8 mouse cellular contexts compared by ENCODE assay signal in the genomic region with DNA sequence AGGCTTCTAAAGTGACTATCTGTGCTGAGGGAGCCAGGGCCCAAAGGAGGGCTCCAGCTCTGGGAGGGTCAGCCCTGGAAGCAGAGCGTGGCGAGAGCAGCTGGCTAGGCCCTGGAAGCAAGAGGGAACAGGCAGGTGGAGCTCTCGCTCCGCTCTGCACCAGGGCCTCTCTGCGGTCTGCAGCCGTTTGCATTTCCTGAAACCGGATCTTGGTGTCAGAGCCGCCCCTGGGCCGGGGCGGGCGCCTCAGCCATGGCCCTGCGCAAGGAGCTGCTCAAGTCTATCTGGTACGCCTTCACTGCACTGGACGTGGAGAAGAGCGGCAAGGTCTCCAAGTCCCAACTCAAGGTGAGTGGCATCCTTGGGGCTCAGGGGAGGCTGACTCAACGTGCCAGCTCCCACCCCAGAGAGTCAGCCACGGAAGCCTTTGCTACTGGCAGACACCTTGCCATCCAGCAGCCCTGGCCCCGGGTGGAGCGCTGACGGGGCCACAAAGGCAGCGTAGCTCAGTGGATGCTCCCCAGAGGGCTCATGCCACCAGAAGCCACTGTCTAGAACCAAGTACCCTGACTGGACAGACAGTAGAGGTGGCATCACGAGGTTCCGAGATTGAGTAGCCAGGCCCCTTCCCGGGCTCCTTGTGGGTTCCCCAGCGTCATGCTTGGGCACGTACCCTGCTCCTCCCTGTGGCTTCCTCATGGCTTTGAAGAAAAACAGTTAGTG. TPM values are rescaled to one million over a fixed set of nuclear protein-coding genes. Genes with fewer than 3 reads are reported as not detected.
DNase-seq lines count a peak whose midpoint lies in the region; ATAC-seq and TF ChIP-seq lines count a peak whose summit lies in the region.

TSS of gene Def6 (plus strand) at position 188 of the 723 bp plus-strand sequence.

- peak; percentile 99 for TF ChIP-seq POLR2A in thymus, adult 2 months (IDR thresholded peaks at IDR 0.05; ENCODE audit: control insufficient read depth, extremely low read depth, insufficient read depth, low read length, poor library complexity)

- no peaks in the 10 kb centered on the region for H3K27me3 ChIP-seq in embryonic facial prominence, embryonic 14.5 days (replicated peaks; ENCODE audit: control insufficient read depth, insufficient read depth, low read length)
- H3K27me3 ChIP-seq in heart, embryonic 11.5 days (ENCODE audit: control insufficient read depth, insufficient read depth, low read length), result no peaks in the 10 kb centered on the region
- H3K27me3 ChIP-seq in lung, embryonic 14.5 days (ENCODE audit: insufficient read depth, low read length), result no peaks in the 10 kb centered on the region
- no peaks in the 10 kb centered on the region for H3K27me3 ChIP-seq in neural tube, embryonic 14.5 days (ENCODE audit: control insufficient read depth, insufficient read depth, low read length)
- H3K27me3 ChIP-seq in thymus, adult 2 months (ENCODE audit: control insufficient read depth, insufficient read depth, low read length), result no peaks in the 10 kb centered on the region

- 15% methylated on average over 19 of the region's 26 CpGs for WGBS in embryonic facial prominence, embryonic 14.5 days
- 19% methylated on average over 26 of the region's 26 CpGs for whole genome bisulfite sequencing in heart, embryonic 11.5 days (ENCODE audit: insufficient replicate concordance)
- 19% methylated on average over 26 of the region's 26 CpGs for WGBS in lung, embryonic 14.5 days
- 26% methylated on average over 26 of the region's 26 CpGs for WGBS in neural tube, embryonic 14.5 days
- WGBS in thymus, adult 2 months, result 1% methylated on average over 26 of the region's 26 CpGs

- peaks cover 16% of the 10 kb centered on the region for H3K4me1 ChIP-seq in embryonic facial prominence, embryonic 14.5 days (ENCODE audit: control insufficient read depth, insufficient read depth, low read length)
- H3K4me1 ChIP-seq in heart, embryonic 11.5 days (ENCODE audit: control insufficient read depth, insufficient read depth, low read length), result peaks cover 16% of the 10 kb centered on the region; the same call in 1 of the 2 replicates
- H3K4me1 ChIP-seq in lung, embryonic 14.5 days (ENCODE audit: insufficient read depth), result peaks cover 4% of the 10 kb centered on the region
- H3K4me1 ChIP-seq in neural tube, embryonic 14.5 days (ENCODE audit: control insufficient read depth, insufficient read depth, low read length), result no peaks in the 10 kb centered on the region
- peaks cover 55% of the 10 kb centered on the region for H3K4me1 ChIP-seq in thymus, adult 2 months (replicated peaks; ENCODE audit: control insufficient read depth, insufficient read depth, low read length)

- peak within 1 kb of the TSS; percentile 69 for H3K9ac ChIP-seq in embryonic facial prominence, embryonic 14.5 days (ENCODE audit: low read depth, low read length)
- peak within 1 kb of the TSS; percentile 69 for H3K9ac ChIP-seq in heart, embryonic 11.5 days (ENCODE audit: low read depth, low read length)
- H3K9ac ChIP-seq in lung, embryonic 14.5 days, result peak within 1 kb of the TSS; percentile 27
- 0 out of 2 replicates have a peak within 1 kb of the TSS, but pooled peaks have one; percentile 28 for H3K9ac ChIP-seq in neural tube, embryonic 14.5 days (replicated peaks; ENCODE audit: low read depth, low read length)

- peak within 1 kb of the TSS; percentile 78 for H3K4me2 ChIP-seq in embryonic facial prominence, embryonic 14.5 days (ENCODE audit: low read depth, low read length)
- peak within 1 kb of the TSS; percentile 71 for H3K4me2 ChIP-seq in heart, embryonic 11.5 days
- H3K4me2 ChIP-seq in lung, embryonic 14.5 days, result peak within 1 kb of the TSS; percentile 57
- H3K4me2 ChIP-seq in neural tube, embryonic 14.5 days (ENCODE audit: low read depth, low read length), result peak within 1 kb of the TSS; percentile 34

- no peaks in the 10 kb centered on the region for H3K9me3 ChIP-seq in embryonic facial prominence, embryonic 14.5 days (ENCODE audit: control insufficient read depth, low read length)
- H3K9me3 ChIP-seq in heart, embryonic 11.5 days (replicated peaks; ENCODE audit: control insufficient read depth, low read length), result no peaks in the 10 kb centered on the region
- H3K9me3 ChIP-seq in lung, embryonic 14.5 days (ENCODE audit: low read depth, low read length), result no peaks in the 10 kb centered on the region
- no peaks in the 10 kb centered on the region for H3K9me3 ChIP-seq in neural tube, embryonic 14.5 days (ENCODE audit: control insufficient read depth, low read length)

- H3K36me3 ChIP-seq in embryonic facial prominence, embryonic 14.5 days (ENCODE audit: control insufficient read depth, insufficient read depth, low read length), result peaks cover 16% of the 10 kb centered on the region
- peaks cover 4% of the 10 kb centered on the region; the same call in 1 of the 2 replicates for H3K36me3 ChIP-seq in heart, embryonic 11.5 days (ENCODE audit: control insufficient read depth, insufficient read depth, low read length)
- peaks cover 13% of the 10 kb centered on the region; the same call in 1 of the 2 replicates for H3K36me3 ChIP-seq in lung, embryonic 14.5 days (ENCODE audit: insufficient read depth)
- H3K36me3 ChIP-seq in neural tube, embryonic 14.5 days (ENCODE audit: control insufficient read depth, insufficient read depth, low read length), result 0 out of 2 replicates have a peak, but pooled peaks cover 6% of the 10 kb centered on the region
- H3K36me3 ChIP-seq in thymus, adult 2 months (ENCODE audit: control insufficient read depth, insufficient read depth, low read length), result no peaks in the 10 kb centered on the region

- peak within 1 kb of the TSS; percentile 79 for H3K27ac ChIP-seq in embryonic facial prominence, embryonic 14.5 days (replicated peaks; ENCODE audit: low read depth, low read length)
- peak within 1 kb of the TSS; percentile 46; the same call in 1 of the 2 replicates for H3K27ac ChIP-seq in heart, embryonic 11.5 days (ENCODE audit: low read depth, low read length)
- H3K27ac ChIP-seq in lung, embryonic 14.5 days (ENCODE audit: low read depth), result peak within 1 kb of the TSS; percentile 67
- peak within 1 kb of the TSS; percentile 39; the same call in 1 of the 2 replicates for H3K27ac ChIP-seq in neural tube, embryonic 14.5 days (ENCODE audit: low read depth, low read length)
- peak within 1 kb of the TSS; percentile 85 for H3K27ac ChIP-seq in thymus, adult 2 months (ENCODE audit: control insufficient read depth, insufficient read depth, low read length)

- DNase-seq in 3134 (ENCODE audit: extremely low read depth, insufficient read length, low spot score) (peak; percentile 82), NIH3T3 (ENCODE audit: low read depth) (peak; percentile 79)
- peak; percentile 96 for DNase-seq in embryonic facial prominence, embryonic 14.5 days (ENCODE audit: low spot score)
- peak; percentile 75 for DNase-seq in kidney, adult 9 months
- peak; percentile 91 for DNase-seq in lung, embryonic 14.5 days
- DNase-seq in thymus, adult 2 months, result peak; percentile 88

- TF ChIP-seq CTCF in lung, embryonic 14.5 days (IDR thresholded peaks at IDR 0.05; ENCODE audit: low read depth), result peak; percentile 69
- TF ChIP-seq CTCF in thymus, adult 2 months (IDR thresholded peaks at IDR 0.05; ENCODE audit: borderline replicate concordance, control insufficient read depth, extremely low read depth, insufficient read depth, low read length, poor library complexity), result peak; percentile 88

- peak; percentile 94 for ATAC-seq in embryonic facial prominence, embryonic 14.5 days (ENCODE audit: low read depth)
- peak; percentile 64; the same call in 1 of the 2 replicates for ATAC-seq in heart, embryonic 11.5 days (replicated peaks; ENCODE audit: insufficient number of reproducible peaks, low FRiP score, low TSS enrichment)
- peak; percentile 91 for ATAC-seq in lung, embryonic 14.5 days (ENCODE audit: insufficient read depth)
- peak; percentile 66; the same call in 1 of the 2 replicates for ATAC-seq in neural tube, embryonic 14.5 days (ENCODE audit: low read depth)

- H3K4me3 ChIP-seq in embryonic facial prominence, embryonic 14.5 days (ENCODE audit: low read depth, low read length), result peak within 1 kb of the TSS; percentile 42
- peak within 1 kb of the TSS; percentile 39 for H3K4me3 ChIP-seq in heart, embryonic 11.5 days (ENCODE audit: low read depth, low read length)
- H3K4me3 ChIP-seq in lung, embryonic 14.5 days (ENCODE audit: low read depth, low read length), result peak within 1 kb of the TSS; percentile 27
- peak within 1 kb of the TSS; percentile 12; the same call in 1 of the 2 replicates for H3K4me3 ChIP-seq in neural tube, embryonic 14.5 days (ENCODE audit: low read depth, low read length)
- H3K4me3 ChIP-seq in thymus, adult 2 months (ENCODE audit: control insufficient read depth, insufficient read depth, low read length), result peak within 1 kb of the TSS; percentile 56

RNA-seq across cellular contexts. Expression of gene Def6, which starts in this region (rescaled TPM):
- 8.9 and 9.4 TPM in 2 replicates for polyA plus RNA-seq in embryonic facial prominence, embryonic 14.5 days (2014; fragmentation: Nextera tagmentation; extraction: Ambion mirVana)
- polyA plus RNA-seq in heart, embryonic 11.5 days (2014; fragmentation: Nextera tagmentation; extraction: Ambion mirVana), result 2.6 and 2.8 TPM in 2 replicates
- 2.4 and 2.7 TPM in 2 replicates for polyA plus RNA-seq in lung, embryonic 14.5 days (2014; fragmentation: Nextera tagmentation; extraction: Ambion mirVana)
- 4.0 and 5.0 TPM in 2 replicates for polyA plus RNA-seq in neural tube, embryonic 14.5 days (2014; fragmentation: Nextera tagmentation; extraction: Ambion mirVana)
- polyA plus RNA-seq in thymus, adult 2 months (2012; rRNA removed), result 247 and 277 TPM in 2 replicates

Comparison
In these comparisons a context has a peak if more than half of its experiments do, and no peak if none do; other contexts are left out.
1. Peak in every context shown above with its lines: DNase-seq, ATAC-seq, H3K4me3 ChIP-seq and H3K27ac ChIP-seq.
2. RNA of gene Def6 (polyA plus RNA-seq): 247 to 277 TPM in thymus, adult 2 months; 8.9 to 9.4 TPM in embryonic facial prominence, embryonic 14.5 days, 4.0 to 5.0 TPM in neural tube, embryonic 14.5 days, 2.6 to 2.8 TPM in heart, embryonic 11.5 days and 2.4 to 2.7 TPM in lung, embryonic 14.5 days; every median in the first group is over 10 times any median in the second.